Mouse (Mus musculus): Measurements from ENCODE around the gene Depdc1b. TPM values are rescaled to one million over a fixed set of nuclear protein-coding genes. Genes with fewer than 3 reads are reported as not detected.

Gene Depdc1b
- polyA plus RNA-seq, 1 experiment from 2014 or later, result 10.7 TPM

- Histone ChIP-seq H3K27ac (no peak overlapping the region), H3K9me3 (replicated peaks) (no peaks in the 10 kb centered on the region; the same call in 1 of the 2 replicates), H3K4me3 (replicated peaks) (no peak overlapping the region), H3K4me2 (no peak overlapping the region), H3K27me3 (no peaks in the 10 kb centered on the region), H3K36me3 (peaks cover 43% of the 10 kb centered on the region), H3K4me1 (no peaks in the 10 kb centered on the region), H3K9ac (no peak overlapping the region)
- no peak for ATAC-seq (replicated peaks; ENCODE audit: low FRiP score)
- WGBS, result 91% methylated on average over 5 of the region's 5 CpGs
Measured at GRCm38 (mm10) chr13:108370241-108370941, 54.3 kb downstream of the Depdc1b start.

- Histone ChIP-seq H3K4me2 (no peak overlapping the region), H3K9me3 (replicated peaks) (no peaks in the 10 kb centered on the region), H3K9ac (no peak overlapping the region), H3K27ac (no peak overlapping the region), H3K36me3 (peaks cover 37% of the 10 kb centered on the region), H3K4me1 (no peaks in the 10 kb centered on the region), H3K27me3 (no peaks in the 10 kb centered on the region), H3K4me3 (replicated peaks) (no peak overlapping the region)
- 57% methylated on average over 9 of the region's 9 CpGs for WGBS
- no peak for ATAC-seq (replicated peaks; ENCODE audit: low FRiP score)
Measured at GRCm38 (mm10) chr13:108371352-108371921, 55.3 kb downstream of the Depdc1b start.

- H3K4me1 ChIP-seq, result no peaks in the 10 kb centered on the region
Measured at GRCm38 (mm10) chr13:108373231-108373630, 57.1 kb downstream of the Depdc1b start.

GRCm38 (mm10) chr13:108376637-108377036, 60.5 kb downstream of the Depdc1b start:
- H3K4me3 ChIP-seq (replicated peaks), result no peak overlapping the region
- no peak overlapping the region for H3K9ac ChIP-seq
- H3K4me2 ChIP-seq, result no peak overlapping the region
- ATAC-seq (replicated peaks; ENCODE audit: low FRiP score), result no peak
- no peak overlapping the region for H3K27ac ChIP-seq
- H3K9me3 ChIP-seq (replicated peaks), result no peaks in the 10 kb centered on the region
- H3K4me1 ChIP-seq, result no peaks in the 10 kb centered on the region
- 89% methylated on average over 2 of the region's 2 CpGs for WGBS
- peaks cover 24% of the 10 kb centered on the region for H3K36me3 ChIP-seq
- H3K27me3 ChIP-seq, result no peaks in the 10 kb centered on the region

More at GRCm38 (mm10) chr13:108373231-108373630, 57.1 kb downstream of the Depdc1b start:
- no peak overlapping the region for H3K4me3 ChIP-seq (replicated peaks)
- no peak for ATAC-seq (replicated peaks; ENCODE audit: low FRiP score)
- H3K36me3 ChIP-seq, result peaks cover 27% of the 10 kb centered on the region
- WGBS, result 90% methylated on average over 1 of the region's 1 CpGs
- no peak overlapping the region for H3K27ac ChIP-seq
- no peak overlapping the region for H3K9ac ChIP-seq
- no peaks in the 10 kb centered on the region for H3K27me3 ChIP-seq
- no peaks in the 10 kb centered on the region for H3K9me3 ChIP-seq (replicated peaks)
- no peak overlapping the region for H3K4me2 ChIP-seq

- WGBS, result 86% methylated on average over 3 of the region's 3 CpGs
- Histone ChIP-seq H3K27me3 (no peaks in the 10 kb centered on the region), H3K9me3 (replicated peaks) (no peaks in the 10 kb centered on the region), H3K36me3 (peaks cover 29% of the 10 kb centered on the region; the same call in 1 of the 2 replicates), H3K4me3 (replicated peaks) (no peak overlapping the region), H3K4me1 (no peaks in the 10 kb centered on the region), H3K4me2 (no peak overlapping the region), H3K27ac (no peak overlapping the region), H3K9ac (no peak overlapping the region)
- ATAC-seq (replicated peaks; ENCODE audit: low FRiP score), result no peak
Measured at GRCm38 (mm10) chr13:108381161-108381560, 65.0 kb downstream of the Depdc1b start.

- 68% methylated on average over 6 of the region's 6 CpGs for WGBS
- Histone ChIP-seq H3K4me2 (no peak overlapping the region), H3K27me3 (no peaks in the 10 kb centered on the region), H3K4me3 (replicated peaks) (no peak overlapping the region), H3K9ac (no peak overlapping the region), H3K9me3 (replicated peaks) (no peaks in the 10 kb centered on the region), H3K36me3 (peaks cover 38% of the 10 kb centered on the region), H3K27ac (no peak overlapping the region), H3K4me1 (no peaks in the 10 kb centered on the region)
- ATAC-seq (replicated peaks; ENCODE audit: low FRiP score), result no peak
Measured at GRCm38 (mm10) chr13:108383051-108383450, 66.9 kb downstream of the Depdc1b start.

- Histone ChIP-seq H3K27ac (no peak overlapping the region), H3K4me1 (no peaks in the 10 kb centered on the region), H3K4me3 (replicated peaks) (no peak overlapping the region), H3K4me2 (no peak overlapping the region), H3K36me3 (peaks cover 50% of the 10 kb centered on the region), H3K27me3 (no peaks in the 10 kb centered on the region), H3K9ac (no peak overlapping the region), H3K9me3 (replicated peaks) (no peaks in the 10 kb centered on the region)
- WGBS, result 75% methylated on average over 9 of the region's 9 CpGs
- ATAC-seq (replicated peaks; ENCODE audit: low FRiP score), result no peak
Measured at GRCm38 (mm10) chr13:108386058-108386457, 69.9 kb downstream of the Depdc1b start.

- Histone ChIP-seq H3K9me3 (replicated peaks) (no peaks in the 10 kb centered on the region), H3K27ac (no peak overlapping the region), H3K4me3 (replicated peaks) (no peak overlapping the region), H3K4me1 (no peaks in the 10 kb centered on the region), H3K36me3 (peaks cover 26% of the 10 kb centered on the region), H3K27me3 (no peaks in the 10 kb centered on the region), H3K9ac (no peak overlapping the region), H3K4me2 (no peak overlapping the region)
- WGBS, result 17% methylated on average over 1 of the region's 1 CpGs
- ATAC-seq (replicated peaks; ENCODE audit: low FRiP score), result 0 out of 2 replicates have a peak, but pooled peaks have one; percentile 36
Measured at GRCm38 (mm10) chr13:108390565-108390964, 74.4 kb downstream of the Depdc1b start.

GRCm38 (mm10) chr13:108403197-108403596, 87.1 kb downstream of the Depdc1b start:
- no peaks in the 10 kb centered on the region for H3K27me3 ChIP-seq
- no peak for ATAC-seq (replicated peaks; ENCODE audit: low FRiP score)
- WGBS, result 82% methylated on average over 5 of the region's 5 CpGs
- no peaks in the 10 kb centered on the region for H3K4me1 ChIP-seq
- no peaks in the 10 kb centered on the region for H3K36me3 ChIP-seq
- no peak overlapping the region for H3K9ac ChIP-seq
- no peak overlapping the region for H3K4me3 ChIP-seq (replicated peaks)
- no peak overlapping the region for H3K27ac ChIP-seq
- H3K9me3 ChIP-seq (replicated peaks), result no peaks in the 10 kb centered on the region
- H3K4me2 ChIP-seq, result no peak overlapping the region

- ATAC-seq (replicated peaks; ENCODE audit: low FRiP score), result no peak
- Histone ChIP-seq H3K27me3 (no peaks in the 10 kb centered on the region), H3K27ac (no peak overlapping the region), H3K9me3 (replicated peaks) (no peaks in the 10 kb centered on the region), H3K9ac (no peak overlapping the region), H3K4me1 (no peaks in the 10 kb centered on the region), H3K36me3 (no peaks in the 10 kb centered on the region), H3K4me2 (no peak overlapping the region), H3K4me3 (replicated peaks) (no peak overlapping the region)
- WGBS, result 76% methylated on average over 4 of the region's 4 CpGs
Measured at GRCm38 (mm10) chr13:108404372-108404771, 88.2 kb downstream of the Depdc1b start.

GRCm38 (mm10) chr13:108415464-108415863, 99.3 kb downstream of the Depdc1b start:
- Histone ChIP-seq H3K4me2 (no peak overlapping the region), H3K9ac (no peak overlapping the region), H3K9me3 (replicated peaks) (no peaks in the 10 kb centered on the region), H3K27ac (no peak overlapping the region), H3K27me3 (no peaks in the 10 kb centered on the region), H3K4me1 (no peaks in the 10 kb centered on the region), H3K36me3 (no peaks in the 10 kb centered on the region), H3K4me3 (replicated peaks) (no peak overlapping the region)
- peak; percentile 67 for ATAC-seq (replicated peaks; ENCODE audit: low FRiP score)
- WGBS, result 39% methylated on average over 2 of the region's 2 CpGs

- no peak for ATAC-seq (replicated peaks; ENCODE audit: low FRiP score)
- Histone ChIP-seq H3K9me3 (replicated peaks) (no peaks in the 10 kb centered on the region), H3K27ac (no peak overlapping the region), H3K4me3 (replicated peaks) (no peak overlapping the region), H3K4me2 (no peak overlapping the region), H3K4me1 (no peaks in the 10 kb centered on the region), H3K27me3 (no peaks in the 10 kb centered on the region), H3K9ac (no peak overlapping the region), H3K36me3 (no peaks in the 10 kb centered on the region)
- WGBS, result 80% methylated on average over 1 of the region's 1 CpGs
Measured at GRCm38 (mm10) chr13:108418741-108419507, 102.8 kb downstream of the Depdc1b start.

All from kidney, embryonic 15.5 days (tissue).